Mouse (Mus musculus): ENCODE results near the gene Dhdh.

DNA sequence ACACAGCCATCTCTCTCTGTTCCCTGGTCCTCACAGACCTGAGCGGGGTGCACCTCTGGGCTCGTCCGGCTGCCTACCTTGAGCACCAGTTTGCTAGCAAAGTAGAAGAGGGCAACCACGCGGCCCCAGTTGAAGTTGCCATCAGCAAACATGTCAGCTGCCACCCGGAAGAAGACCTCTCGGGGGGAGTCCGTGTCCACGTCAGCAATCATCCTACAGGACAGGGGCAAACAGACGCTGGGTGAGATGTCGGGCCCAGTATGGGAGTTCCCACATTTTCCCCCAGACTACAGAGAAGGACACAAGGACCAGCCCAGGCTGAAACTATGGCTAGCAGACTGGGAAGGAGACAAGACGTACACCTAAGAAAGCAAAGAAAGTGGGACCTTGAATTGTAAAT, 23.5 kb downstream of the Dhdh start:
- no peak for TF ChIP-seq CTCF (IDR thresholded peaks at IDR 0.05; ENCODE audit: low read depth)
- no peak for TF ChIP-seq EP300 (IDR thresholded peaks at IDR 0.05; ENCODE audit: low read depth)

All from liver, embryonic 14.5 days (tissue).